Mouse (Mus musculus) CD8-positive naive resting alpha-beta T cell, adult 2 months (primary cell): Measurements from ENCODE around the gene Atp7b.

Source experiments
- DNase-seq, 2 experiments: peaks; one replicate each; pipeline ENCODE4 v3.0.0; 2022; ENCODE audit warnings: low read depth in 2 of 2, low spot score in 2 of 2

Atp7b gene

DNA sequence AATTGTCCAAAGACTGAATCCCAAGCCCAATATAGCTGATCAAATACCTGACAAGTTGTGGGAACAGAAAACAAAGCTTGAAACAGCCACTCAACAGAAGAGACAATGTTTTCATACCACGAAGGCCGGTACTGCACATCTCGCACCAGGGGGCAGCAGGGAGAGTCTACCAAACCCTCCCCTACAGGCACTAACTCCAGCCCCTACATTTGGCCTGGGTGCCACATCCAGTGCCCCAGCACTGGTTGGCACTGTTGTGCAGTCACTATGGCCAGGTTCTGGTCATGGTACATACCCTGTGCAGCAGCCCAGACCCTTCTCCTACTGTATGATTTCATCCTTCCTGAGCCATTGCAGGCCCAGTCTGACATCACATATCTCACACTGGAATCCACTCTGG lies 31.1 kb downstream of the Atp7b start:
- no peak for DNase-seq

DNA sequence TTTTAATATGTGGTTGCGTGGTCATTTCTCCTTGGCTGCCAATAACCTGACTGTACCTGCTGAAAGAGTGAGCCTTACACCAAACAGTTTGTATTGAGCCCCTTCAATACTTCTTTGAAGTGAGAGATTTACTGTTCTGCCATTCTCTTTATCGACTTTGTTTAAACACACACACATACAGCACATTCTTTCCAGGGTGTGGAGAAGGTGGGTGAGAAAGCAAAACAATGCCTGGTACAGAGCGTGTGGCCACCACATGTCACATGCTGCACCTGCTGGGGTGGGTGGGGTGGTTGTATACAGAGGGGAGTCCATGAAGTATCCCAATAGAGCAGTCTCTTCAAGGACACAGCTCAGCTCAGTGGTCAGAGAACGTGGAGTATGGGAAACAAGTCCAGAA lies 34.9 kb downstream of the Atp7b start:
- no peak for DNase-seq

- DNase-seq: no peak
These were observed 37.9 kb downstream of the Atp7b start for GRCm38 (mm10) chr8:22022244-22022643.

DNA sequence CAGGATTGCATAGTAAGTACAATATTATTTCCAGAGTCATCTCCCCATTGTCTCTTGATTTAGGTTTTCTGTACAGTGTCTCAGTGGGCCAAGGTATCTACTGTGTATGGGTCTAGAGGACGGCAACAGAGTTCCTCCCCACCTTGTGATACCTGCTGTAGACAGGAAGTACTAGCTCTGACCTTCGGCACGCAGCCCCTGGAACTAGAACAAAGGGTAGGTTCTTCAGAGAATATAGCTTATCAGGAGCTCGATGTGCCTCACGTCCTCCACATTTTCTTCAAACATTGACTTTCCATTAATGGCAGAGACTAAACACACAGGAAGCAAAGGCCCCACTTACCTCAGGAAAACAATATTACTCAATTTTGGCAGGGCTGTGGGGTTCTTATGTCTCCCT lies 40.6 kb downstream of the Atp7b start:
- DNase-seq: no peak

- no peak for DNase-seq
These were observed 42.4 kb downstream of the Atp7b start for GRCm38 (mm10) chr8:22017731-22018130.

GRCm38 (mm10) chr8:22013034-22013707 lies 46.9 kb downstream of the Atp7b start:
- DNase-seq: no peak

DNA sequence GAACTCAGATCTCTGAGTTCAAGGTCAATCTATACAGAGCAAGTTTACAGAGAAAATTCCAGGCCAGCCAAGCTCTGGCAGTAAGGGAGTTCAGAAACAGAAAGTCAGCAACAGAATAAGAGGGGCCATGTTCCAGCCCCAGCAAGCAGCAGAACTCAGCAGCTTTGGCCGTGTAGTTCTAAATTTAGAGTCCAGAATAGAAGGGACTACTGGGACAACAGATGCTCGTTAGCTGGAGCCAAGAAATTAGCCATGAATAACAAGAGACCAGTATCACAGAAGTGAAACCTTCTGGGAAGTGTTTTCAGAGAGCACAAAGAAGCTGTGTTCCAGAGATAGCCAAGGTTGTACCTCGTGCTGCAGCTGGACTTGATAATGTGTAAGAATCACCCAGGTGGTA lies 50.7 kb downstream of the Atp7b start:
- DNase-seq: no peak

DNA sequence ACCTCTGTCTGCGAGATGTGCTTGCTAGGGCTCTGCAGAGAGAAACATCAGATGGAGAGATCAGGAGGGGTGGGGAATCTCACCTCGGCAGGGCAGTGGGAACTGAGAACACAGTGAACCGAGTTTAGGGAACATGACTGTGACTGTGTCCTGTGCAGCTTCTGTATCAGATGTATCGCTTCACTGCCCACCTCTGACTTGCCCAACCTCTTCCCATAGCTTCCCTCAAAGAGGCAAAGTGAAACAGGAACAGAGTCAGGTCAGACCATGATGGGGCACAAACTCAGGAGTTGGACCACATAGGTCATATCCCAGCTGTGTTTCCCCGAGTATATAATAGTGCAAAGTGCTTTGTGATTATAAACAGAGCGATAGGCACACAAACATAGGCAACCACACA lies 53.7 kb downstream of the Atp7b start:
- DNase-seq: no peak

GRCm38 (mm10) chr8:22004750-22005522 lies 55.2 kb downstream of the Atp7b start:
- no peak for DNase-seq

DNA sequence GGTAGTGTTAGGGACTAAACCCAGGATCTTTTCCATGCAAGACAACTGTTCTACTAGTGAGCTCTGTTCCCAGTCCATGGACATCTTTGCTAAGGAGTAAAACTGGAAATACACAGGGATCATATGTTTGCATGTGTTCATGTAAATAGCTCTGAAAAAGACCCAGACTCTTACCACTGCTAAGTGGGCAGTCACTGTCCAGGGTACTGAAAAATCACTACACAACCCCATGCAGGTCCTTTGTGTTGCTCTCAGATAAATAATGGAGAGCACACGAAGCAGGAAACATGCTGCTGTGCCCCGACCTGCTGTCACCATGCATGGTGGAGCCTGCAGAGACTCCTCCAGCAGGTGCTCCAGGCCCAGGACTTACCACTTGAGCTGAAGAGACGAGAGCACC lies 64.9 kb downstream of the Atp7b start:
- no peak for DNase-seq

DNA sequence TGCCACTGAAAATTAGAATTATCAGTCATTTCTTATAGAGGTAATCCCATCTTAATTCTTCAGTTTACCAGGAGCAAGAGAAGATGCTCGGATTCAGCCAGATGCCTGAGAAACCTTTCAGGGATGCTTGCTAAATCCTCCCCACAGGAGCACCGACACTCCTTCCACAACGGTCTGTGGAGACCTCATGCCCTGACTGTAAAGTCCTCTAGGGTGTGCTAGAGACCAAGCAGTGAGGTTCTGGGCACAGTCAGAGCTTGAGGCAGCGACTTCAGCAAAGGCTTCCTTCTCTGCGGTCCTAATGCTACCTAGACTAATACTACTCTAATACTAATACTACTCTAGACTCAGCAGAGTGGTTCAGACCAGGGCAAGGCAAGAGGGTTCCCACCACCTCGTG lies 67.9 kb downstream of the Atp7b start:
- DNase-seq: peak in 1 of 2 experiments; percentile 26

- DNase-seq: no peak
These were observed 78.3 kb downstream of the Atp7b start for GRCm38 (mm10) chr8:21981664-21982337.

DNA sequence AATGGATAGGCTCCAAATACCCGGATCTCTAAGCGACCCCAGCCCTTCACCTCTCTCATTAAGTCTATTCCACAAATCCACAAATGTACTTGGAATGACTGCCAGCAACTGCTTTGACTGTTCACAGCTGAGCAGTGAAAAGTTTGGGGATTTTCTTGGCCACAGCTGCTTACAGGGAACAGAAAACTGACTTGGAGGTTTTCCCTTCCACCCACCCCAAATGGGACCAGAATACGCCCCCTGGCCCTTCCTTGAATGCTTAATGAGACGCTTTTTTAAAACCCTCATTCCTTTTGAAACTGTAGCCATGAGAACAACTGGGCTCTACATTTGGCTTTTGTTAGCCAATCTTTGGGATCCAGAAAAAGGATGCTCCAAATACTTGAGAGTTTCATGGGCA lies 81.9 kb downstream of the Atp7b start:
- DNase-seq: no peak

GRCm38 (mm10) chr8:21969475-21969874 lies 90.6 kb downstream of the Atp7b start, which contains the start of gene Ccdc70:
Gene Ccdc70, plus strand, starts transcription at chr8:21969775.
- no peak for DNase-seq

- no peak for DNase-seq
These were observed 93.5 kb downstream of the Atp7b start for GRCm38 (mm10) chr8:21966646-21967045.

DNA sequence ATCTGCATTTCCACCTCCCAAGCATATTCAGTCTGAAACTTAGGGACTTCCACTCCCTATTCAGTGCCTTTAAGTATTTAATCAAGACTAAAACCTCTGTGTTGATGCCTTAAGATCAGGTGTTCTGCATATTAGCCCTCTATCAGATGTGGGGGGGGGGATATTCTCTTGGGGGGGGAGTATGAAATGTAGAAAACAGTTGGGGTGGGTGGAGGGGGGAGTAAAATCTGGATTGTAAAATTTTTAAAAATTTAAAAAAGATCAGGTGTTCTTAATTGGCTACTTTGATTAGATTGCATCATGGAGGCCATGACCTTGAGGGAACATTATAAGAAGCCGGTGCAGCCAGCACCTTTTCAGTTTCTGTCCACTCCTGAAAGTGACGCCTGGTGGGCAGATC lies 101.7 kb downstream of the Atp7b start, which contains the start of gene Fam90a1a:
Gene Fam90a1a, plus strand, starts transcription at position 301 of the 400 bp plus-strand sequence.
- no peak for DNase-seq

- no peak for DNase-seq
These were observed 103.8 kb downstream of the Atp7b start for GRCm38 (mm10) chr8:21956336-21956735.

DNA sequence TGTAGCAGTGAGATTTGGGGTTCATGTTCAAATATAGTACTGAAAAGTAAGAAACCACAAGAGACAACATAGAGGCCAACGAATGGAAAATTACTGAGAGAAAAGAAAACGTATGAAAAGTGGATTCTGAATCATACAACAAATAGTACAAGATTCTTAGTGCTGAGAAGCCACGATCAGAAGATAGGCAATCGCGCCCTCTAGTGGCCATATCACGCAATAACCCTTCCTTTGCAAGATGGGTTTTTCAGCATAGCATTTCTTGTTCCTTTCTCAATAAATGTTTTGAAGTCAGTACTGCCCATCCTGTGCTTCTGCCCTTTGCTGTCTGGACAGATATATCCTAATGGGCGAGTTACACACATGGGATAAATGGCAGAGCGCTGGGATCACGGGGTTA lies 104.8 kb downstream of the Atp7b start:
- DNase-seq: peak in 1 of 2 experiments; percentile 0

DNA sequence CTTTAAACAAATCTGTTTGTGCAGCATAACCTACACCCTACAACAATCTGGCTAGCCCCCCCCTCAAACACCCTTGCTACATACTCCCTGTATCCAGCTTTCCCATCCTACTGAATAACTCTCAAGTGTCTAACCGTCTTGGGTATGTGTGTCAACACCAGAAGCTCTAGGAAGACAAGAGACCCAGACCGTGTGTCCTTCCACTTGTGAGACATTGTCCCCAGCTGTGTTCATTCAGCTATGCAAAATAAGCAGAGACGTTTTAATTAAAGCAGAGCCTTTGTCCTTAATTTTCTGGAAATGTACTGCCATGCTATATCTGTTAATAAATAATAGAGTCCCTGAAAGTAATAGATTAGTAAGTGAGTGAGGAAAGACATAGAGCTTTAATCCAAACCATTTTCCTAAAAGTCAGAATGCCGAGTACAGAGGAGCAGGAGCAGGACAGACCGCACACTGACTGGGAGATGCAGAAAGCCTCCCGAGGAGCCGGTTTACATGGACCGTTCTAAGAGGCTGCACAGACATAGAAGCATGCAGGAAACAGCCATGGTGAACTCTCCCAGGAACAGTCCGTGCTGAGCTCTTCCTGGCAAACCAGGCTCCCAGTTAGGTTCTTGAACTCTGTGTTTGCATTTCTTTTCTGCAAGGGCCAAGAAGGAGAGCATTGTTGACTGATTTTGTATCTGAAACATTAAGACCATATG lies 112.6 kb downstream of the Atp7b start:
- DNase-seq: no peak

GRCm38 (mm10) chr8:21946462-21946861 lies 113.6 kb downstream of the Atp7b start, which contains the start of gene Defb13:
Gene Defb13, plus strand, starts transcription at chr8:21946762.
- no peak for DNase-seq
